Mouse (Mus musculus) gastrocnemius, postnatal 10 days (tissue): ENCODE results near the gene Ppm1k. TPM values are rescaled to one million over a fixed set of nuclear protein-coding genes. Genes with fewer than 3 reads are reported as not detected.
A peak's percentile ranks its signal among the peaks of the same experiment; 100 is the strongest.
"Not testable (repeated sequence)": the region's sequence is repeated elsewhere in the genome, so short reads cannot be mapped to it uniquely, and the experiment has no call there.

Experiments used
- DNase-seq: peaks from one replicate; pipeline ENCODE4 v3.0.0; 2021; ENCODE audit warnings: mixed read lengths
- long read RNA-seq, 2 experiments: library from polyadenylated mRNA; stranded (forward); transcript quantifications; one replicate each; pipeline ENCODE4 v2.0.0; 2021
- total RNA-seq, 2 experiments: library from RNA; stranded (reverse); gene quantifications; 2 replicates each; pipeline ENCODE4 v1.2.3; 2021

Gene Ppm1k
- total RNA-seq, result 10 to 100 TPM in 1 of 2 experiments, 1 to 10 TPM in 1; 7.9 to 11.1 TPM
- long read RNA-seq, experiment 1, full-length matches to known transcripts, result 4 of 6 reads
- long read RNA-seq, experiment 1, partial matches to known transcripts, result 1 of 6 reads
- long read RNA-seq, experiment 1, other reads (novel, unspliced or antisense), result 1 of 6 reads
- long read RNA-seq, experiment 2, full-length matches to known transcripts, result 4 of 4 reads
- long read RNA-seq, experiment 2, partial matches to known transcripts, result 0 of 4 reads
- long read RNA-seq, experiment 2, other reads (novel, unspliced or antisense), result 0 of 4 reads

- DNase-seq, result peak; percentile 98
Measured at GRCm38 (mm10) chr6:57535386-57535936, at the start of gene Ppm1k. TSS of gene Ppm1k (minus strand) at chr6:57535468.

- no peak for DNase-seq
Measured at GRCm38 (mm10) chr6:57582356-57582755, 47.1 kb upstream of the Ppm1k start.

- DNase-seq, result no peak
Measured at GRCm38 (mm10) chr6:57581595-57581994, 46.3 kb upstream of the Ppm1k start.

- peak; percentile 54 for DNase-seq
Measured at GRCm38 (mm10) chr6:57580881-57581548, 45.7 kb upstream of the Ppm1k start, which contains the start of gene Herc6. TSS of gene Herc6 (plus strand) at chr6:57581000.

GRCm38 (mm10) chr6:57571587-57571986 lies 36.3 kb upstream of the Ppm1k start:
- no peak for DNase-seq

- peak; percentile 12 for DNase-seq
Measured at GRCm38 (mm10) chr6:57570170-57570974, 35.1 kb upstream of the Ppm1k start.

GRCm38 (mm10) chr6:57567630-57568029 lies 32.4 kb upstream of the Ppm1k start:
- DNase-seq, result no peak

GRCm38 (mm10) chr6:57565452-57565851 lies 30.2 kb upstream of the Ppm1k start:
- no peak for DNase-seq

GRCm38 (mm10) chr6:57563454-57563853 lies 28.2 kb upstream of the Ppm1k start:
- DNase-seq, result no peak

- DNase-seq, result no peak
Measured at GRCm38 (mm10) chr6:57557796-57558317, 22.6 kb upstream of the Ppm1k start.

GRCm38 (mm10) chr6:57551211-57551796 lies 16.0 kb upstream of the Ppm1k start:
- no peak for DNase-seq

- no peak for DNase-seq
Measured at GRCm38 (mm10) chr6:57544866-57545265, 9.6 kb upstream of the Ppm1k start.

GRCm38 (mm10) chr6:57543591-57543990 lies 8.3 kb upstream of the Ppm1k start:
- DNase-seq, result not testable (repeated sequence)

- DNase-seq, result no peak
Measured at GRCm38 (mm10) chr6:57541737-57542335, 6.6 kb upstream of the Ppm1k start.

GRCm38 (mm10) chr6:57540950-57541498 lies 5.8 kb upstream of the Ppm1k start:
- DNase-seq, result no peak

GRCm38 (mm10) chr6:57537887-57538286 lies 2.6 kb upstream of the Ppm1k start:
- no peak for DNase-seq

- no peak for DNase-seq
Measured at GRCm38 (mm10) chr6:57535971-57536669, 852 bp upstream of the Ppm1k start.

GRCm38 (mm10) chr6:57534611-57535286 lies 519 bp downstream of the Ppm1k start:
- peak; percentile 23 for DNase-seq

- DNase-seq, result peak; percentile 22
Measured at GRCm38 (mm10) chr6:57534231-57534610, 1.0 kb downstream of the Ppm1k start.

GRCm38 (mm10) chr6:57533410-57533809 lies 1.9 kb downstream of the Ppm1k start:
- DNase-seq, result no peak
